Mouse (Mus musculus) thymus, adult 2 months (tissue): ENCODE results near the gene Rab33b. TPM values are rescaled to one million over a fixed set of nuclear protein-coding genes. Genes with fewer than 3 reads are reported as not detected.

Experiments
- DNase-seq: peaks from one replicate; pipeline ENCODE4 v3.0.0; 2021
- H3K27ac ChIP-seq: fragments of 200-500 bp; 2 replicates; pipeline ENCODE4 v1.5.1; 2012; ENCODE audit warnings: low read length, control low read depth; ENCODE audit not compliant: control insufficient read depth, insufficient read depth
- H3K27me3 ChIP-seq: fragments of 200-500 bp; 2 replicates; pipeline ENCODE4 v1.6.1; 2012; ENCODE audit warnings: mild to moderate bottlenecking, low read length, moderate library complexity, mixed read lengths; ENCODE audit not compliant: control insufficient read depth, insufficient read depth
- H3K36me3 ChIP-seq: fragments of 200-500 bp; 2 replicates; pipeline ENCODE4 v1.6.1; 2012; ENCODE audit warnings: mild to moderate bottlenecking, low read length, moderate library complexity; ENCODE audit not compliant: control insufficient read depth, insufficient read depth
- H3K4me1 ChIP-seq: fragments of 200-500 bp; replicated peaks from 2 replicates; pipeline ENCODE4 v1.6.1; 2012; ENCODE audit warnings: low read length; ENCODE audit not compliant: control insufficient read depth, insufficient read depth
- H3K4me3 ChIP-seq: fragments of 200-500 bp; 2 replicates; pipeline ENCODE4 v1.5.1; 2012; ENCODE audit warnings: mild to moderate bottlenecking, low read length, control low read depth, moderate library complexity; ENCODE audit not compliant: control insufficient read depth, insufficient read depth
- CTCF ChIP-seq: fragments of 200-500 bp; IDR thresholded peaks from 2 replicates; pipeline ENCODE4 v1.5.1; 2012; ENCODE audit warnings: mild to moderate bottlenecking, control low read depth, low read length, moderate library complexity, borderline replicate concordance; ENCODE audit not compliant: control insufficient read depth, poor library complexity, insufficient read depth; ENCODE audit errors: extremely low read depth
- POLR2A ChIP-seq: fragments of 200-500 bp; IDR thresholded peaks from 2 replicates; pipeline ENCODE4 v1.6.1; 2012; ENCODE audit warnings: mild to moderate bottlenecking, low read length, control low read depth, moderate library complexity; ENCODE audit not compliant: control insufficient read depth, poor library complexity, insufficient read depth; ENCODE audit errors: extremely low read depth
- WGBS: fragments of 180-500 bp; shearing (Covaris S2); methylation state at CpG from one replicate; pipeline ENCODE4 v1.1.7; 2018; 5-methylcytosine and 5-hydroxymethylcytosine counted together
- polyA plus RNA-seq: library from polyadenylated mRNA; depleted of rRNA; stranded (reverse); fragments of >200 nt; gene quantifications from 2 replicates; pipeline ENCODE4 v1.2.3, GENCODE M21; 2012; rRNA removed

Gene Rab33b
- polyA plus RNA-seq, 1 experiment = 15.6 TPM

- Histone ChIP-seq H3K27ac (no peak overlapping the region), H3K4me1 (no peaks in the 10 kb centered on the region), H3K27me3 (no peaks in the 10 kb centered on the region), H3K4me3 (no peak overlapping the region), H3K36me3 (peaks cover 68% of the 10 kb centered on the region)
- WGBS = 61% methylated on average over 15 of the region's 15 CpGs
- TF ChIP-seq CTCF (peak; percentile 53; the same call in 1 of the 2 replicates), POLR2A (no peak)
- peak; percentile 87 for DNase-seq
Observed at GRCm38 (mm10) chr3:51539567-51540408, 56.1 kb downstream of the Rab33b start.

DNA sequence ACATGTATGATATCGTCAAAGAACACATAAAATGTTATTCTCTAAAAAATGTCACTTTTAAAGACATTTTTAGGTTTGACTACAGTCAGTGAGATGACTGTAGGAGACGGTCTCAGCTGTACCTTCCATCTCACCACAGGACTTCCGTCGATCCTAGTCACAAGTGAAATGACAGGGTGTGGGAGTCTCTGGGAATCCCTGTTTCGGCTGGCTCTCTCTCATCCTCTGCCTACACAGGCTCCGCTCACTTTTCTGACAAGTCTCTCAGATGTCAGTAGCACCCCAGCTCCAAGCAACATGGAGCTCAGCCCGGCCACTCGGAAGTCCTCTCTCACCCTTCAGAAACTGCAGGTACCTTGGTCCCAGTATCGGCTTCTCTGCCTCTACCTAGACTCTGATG, 56.9 kb downstream of the Rab33b start:
- H3K27ac ChIP-seq = no peak overlapping the region
- H3K27me3 ChIP-seq = no peaks in the 10 kb centered on the region
- WGBS = 98% methylated on average over 9 of the region's 9 CpGs
- no peak overlapping the region for H3K4me3 ChIP-seq
- no peak for TF ChIP-seq POLR2A
- TF ChIP-seq CTCF = no peak
- no peaks in the 10 kb centered on the region for H3K4me1 ChIP-seq
- peaks cover 65% of the 10 kb centered on the region for H3K36me3 ChIP-seq
- no peak for DNase-seq

DNA sequence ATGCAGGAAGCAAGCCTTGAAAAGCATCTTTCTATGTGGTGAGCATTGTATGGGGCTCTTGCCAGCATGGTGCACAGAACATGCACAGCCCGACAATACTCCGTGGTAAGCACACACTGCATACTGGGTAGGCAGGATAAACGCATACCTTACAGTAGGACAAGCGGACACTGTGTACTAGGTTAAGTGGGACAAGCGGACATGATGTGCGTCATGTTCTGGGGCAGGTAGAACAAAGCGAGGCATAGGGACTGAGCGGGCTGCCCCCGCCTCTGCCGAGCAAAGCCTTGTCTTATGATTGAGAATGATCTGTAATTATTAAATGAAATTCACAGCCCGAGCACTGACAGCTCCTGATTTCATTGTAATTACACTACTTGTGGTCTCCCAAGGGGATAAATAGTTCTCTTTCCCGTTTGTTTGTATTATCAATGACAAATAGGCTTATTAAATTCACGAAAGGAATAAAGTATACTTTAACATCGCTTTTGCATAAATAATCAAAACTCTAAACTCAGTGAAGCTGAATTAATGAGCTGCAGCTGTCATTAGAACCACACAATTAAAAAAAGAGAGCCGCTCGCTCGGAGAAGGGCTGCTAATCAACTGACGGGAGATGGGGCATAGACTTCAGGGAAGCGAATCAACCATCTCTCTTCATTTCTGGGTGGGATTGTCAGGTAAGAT, 60.9 kb downstream of the Rab33b start:
- TF ChIP-seq CTCF = no peak
- no peak for TF ChIP-seq POLR2A
- no peaks in the 10 kb centered on the region for H3K4me1 ChIP-seq
- no peak overlapping the region for H3K27ac ChIP-seq
- 96% methylated on average over 19 of the region's 19 CpGs for WGBS
- peaks cover 65% of the 10 kb centered on the region for H3K36me3 ChIP-seq
- H3K27me3 ChIP-seq = no peaks in the 10 kb centered on the region
- H3K4me3 ChIP-seq = no peak overlapping the region
- DNase-seq = no peak

Other genes starting within 250 kb of the Rab33b start
- gene Elf2, start 143.3 kb upstream of the Rab33b start, polyA plus RNA-seq = 85.0 and 106 TPM in 2 replicates
- gene Mgarp, start 87.2 kb upstream of the Rab33b start, polyA plus RNA-seq = 0.18 and 0.22 TPM in 2 replicates
- gene Ndufc1, start 74.9 kb upstream of the Rab33b start, polyA plus RNA-seq = 152 and 169 TPM in 2 replicates
- gene Naa15, start 68.8 kb upstream of the Rab33b start, polyA plus RNA-seq = 6.0 and 6.7 TPM in 2 replicates
- 62.8 TPM in 2 replicates for gene Setd7, start 77.0 kb downstream of the Rab33b start, polyA plus RNA-seq
- gene Mgst2, start 176.4 kb downstream of the Rab33b start, polyA plus RNA-seq = 17.9 and 20.8 TPM in 2 replicates